Mouse (Mus musculus) layer of hippocampus, postnatal 36 days (tissue): Measurements from ENCODE around the gene Tmigd1. TPM values are rescaled to one million over a fixed set of nuclear protein-coding genes. Genes with fewer than 3 reads are reported as not detected.
"Not testable (repeated sequence)": the region's sequence is repeated elsewhere in the genome, so short reads cannot be mapped to it uniquely, and the experiment has no call there.

Source experiments
- DNase-seq, 2 experiments: peaks; one replicate each; pipeline ENCODE4 v3.0.0; 2022
- total RNA-seq, 2 experiments: library from RNA; stranded (reverse); gene quantifications; 2 replicates each; pipeline ENCODE4 v1.2.3; 2021

The Tmigd1 gene
- total RNA-seq, 2 experiments from 2014 or later, result not detected

GRCm38 (mm10) chr11:76899758-76900738, 1.9 kb upstream of the Tmigd1 start:
- no peak for DNase-seq

DNA sequence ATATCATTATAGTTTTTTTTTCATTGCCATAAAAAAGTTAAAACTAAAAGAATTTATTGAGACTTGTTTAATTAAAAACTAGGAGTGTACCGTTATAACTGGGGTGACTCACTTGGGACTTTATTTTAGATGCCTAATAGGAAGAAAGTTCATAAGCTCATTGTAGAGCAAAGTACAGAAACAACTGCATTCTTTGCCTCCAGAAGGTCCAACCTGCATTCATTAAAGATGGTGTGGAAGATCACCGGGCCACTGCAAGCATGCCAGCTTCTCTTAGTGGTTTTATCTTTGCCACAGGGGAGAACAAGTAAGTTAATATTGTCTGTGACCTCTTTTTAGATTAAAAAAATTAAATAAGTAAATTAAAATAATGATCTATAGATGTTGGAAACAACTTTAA, 2.4 kb downstream of the Tmigd1 start:
- no peak for DNase-seq

DNA sequence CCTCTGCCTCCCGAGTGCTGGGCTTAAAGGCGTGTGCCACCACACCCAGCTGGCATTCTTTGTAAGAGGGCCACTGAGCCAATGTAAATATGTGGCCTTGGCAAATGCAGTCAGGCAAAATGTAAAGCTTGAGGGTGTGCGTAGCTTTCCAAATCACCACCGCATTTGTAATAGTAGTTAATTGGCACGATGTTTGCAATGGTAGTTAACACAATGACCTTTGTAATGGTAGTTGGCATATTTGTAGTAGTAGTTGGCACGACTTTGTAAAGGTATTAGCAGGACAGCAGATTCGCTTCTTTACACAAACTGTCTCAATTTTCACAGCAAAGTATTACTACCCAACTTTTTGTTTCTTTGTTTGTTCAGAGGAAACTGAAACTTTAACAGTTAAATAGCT, 6.7 kb downstream of the Tmigd1 start:
- no peak for DNase-seq

GRCm38 (mm10) chr11:76911325-76912054, 9.5 kb downstream of the Tmigd1 start:
- peak; percentile 22 to 32 for DNase-seq

DNA sequence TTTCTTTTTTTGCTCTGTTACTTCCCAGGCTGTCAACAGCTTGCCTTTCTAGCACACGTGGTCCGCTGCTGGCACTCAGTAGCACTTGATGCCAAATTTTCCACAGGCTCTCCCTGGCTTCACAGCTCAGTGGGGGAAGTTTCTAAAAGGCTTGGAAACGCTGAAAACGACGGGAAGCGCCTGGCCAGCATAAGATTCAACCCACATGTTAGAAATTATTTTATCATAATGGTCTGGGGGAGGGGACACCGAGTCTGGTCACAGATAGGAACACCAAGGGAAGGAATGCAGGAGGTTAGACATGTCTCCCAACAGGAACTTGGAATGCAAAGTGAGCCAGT, 10.1 kb downstream of the Tmigd1 start:
- peak; percentile 54 to 59 for DNase-seq

DNA sequence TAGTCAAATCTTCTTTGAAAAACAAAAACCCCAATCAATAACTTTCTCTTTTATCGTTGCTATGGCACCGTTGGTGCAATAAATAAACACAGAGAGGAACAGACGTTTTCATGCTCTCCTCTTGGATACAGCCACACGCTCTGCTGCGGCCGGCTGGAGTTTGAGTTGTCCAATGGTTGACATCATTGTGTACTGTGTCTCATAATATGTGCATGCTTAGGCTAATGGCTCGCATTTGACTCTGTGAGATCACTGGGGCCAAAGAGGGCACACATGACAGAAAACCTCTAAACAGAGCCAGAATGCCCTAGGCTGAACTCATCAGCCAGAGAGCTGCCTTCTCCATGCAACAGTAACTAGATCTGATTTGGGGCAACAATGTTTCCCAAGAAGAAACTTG, 12.4 kb downstream of the Tmigd1 start:
- DNase-seq, result peak in 1 of 2 experiments; percentile 41

DNA sequence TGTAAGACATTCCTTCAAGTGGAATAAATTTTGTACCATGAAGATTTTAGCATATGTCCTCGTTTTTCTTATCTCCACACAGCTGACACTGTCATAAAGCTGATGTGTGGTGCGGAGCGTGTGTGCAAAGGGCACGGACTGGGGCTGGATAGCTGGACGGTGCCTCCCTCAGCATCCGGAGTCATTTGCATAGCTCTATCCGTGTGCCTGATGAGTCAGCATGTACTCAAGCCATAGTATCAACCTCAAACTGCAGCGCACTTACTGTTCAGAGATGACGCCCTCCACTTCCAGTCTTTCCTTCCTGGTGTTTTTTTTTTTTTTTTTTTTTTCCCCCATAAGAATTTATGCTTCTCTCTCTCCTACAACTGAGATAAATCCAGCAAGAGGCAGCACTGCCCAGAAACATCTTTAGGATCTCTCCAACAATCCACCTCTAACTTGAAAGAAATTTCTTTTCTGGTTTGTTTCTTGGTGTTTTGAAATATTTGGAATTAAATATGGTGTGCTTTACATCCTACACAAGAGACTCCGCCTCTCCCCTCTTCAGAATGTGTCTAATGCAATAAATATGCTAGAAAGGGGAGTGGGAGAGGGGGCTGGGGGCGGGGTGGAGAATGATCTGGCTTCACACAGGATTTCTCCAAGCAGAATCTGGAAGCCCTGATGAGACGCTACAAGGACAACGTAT, 14.7 kb downstream of the Tmigd1 start:
- no peak for DNase-seq

DNA sequence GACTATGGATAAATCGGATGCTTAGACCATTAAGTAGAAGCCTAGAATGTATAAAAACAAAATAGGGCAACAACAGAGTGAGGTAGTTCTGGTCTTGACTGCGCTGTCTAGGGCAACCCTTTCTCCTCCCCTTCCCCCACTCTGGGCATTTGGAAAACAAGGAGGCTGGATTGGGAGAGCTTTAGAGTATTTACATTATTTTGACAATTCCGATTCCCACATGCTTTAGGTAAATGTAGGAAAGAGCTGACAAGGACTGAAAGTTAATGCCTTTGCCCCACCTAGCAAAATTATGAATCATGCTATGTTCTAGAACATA, 15.2 kb downstream of the Tmigd1 start:
- DNase-seq, result no peak

- no peak for DNase-seq
Measured at GRCm38 (mm10) chr11:76920607-76921006, 18.6 kb downstream of the Tmigd1 start.

DNA sequence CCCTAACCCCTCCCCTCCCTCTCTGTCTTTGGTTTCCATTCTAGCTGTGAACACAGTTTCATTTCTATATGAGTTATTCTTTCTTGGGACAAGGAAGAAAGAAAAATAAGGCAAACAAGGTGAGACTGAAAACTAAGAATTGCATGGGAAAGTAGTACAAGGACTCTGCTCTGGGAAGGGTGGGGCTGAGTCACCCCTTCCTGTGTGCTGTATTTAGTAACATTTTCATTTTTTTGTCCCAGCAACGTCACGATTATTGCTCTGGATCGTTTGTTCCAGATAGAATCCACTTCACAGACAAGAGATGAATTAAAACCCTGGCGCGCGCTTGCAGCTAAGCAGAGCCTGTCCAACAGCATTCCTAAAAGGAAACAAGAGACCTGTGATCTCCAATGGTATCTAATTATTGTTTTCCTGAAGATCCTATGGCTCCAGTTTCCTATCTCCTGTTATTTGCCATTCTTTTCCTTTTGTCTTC, 22.8 kb downstream of the Tmigd1 start, which contains the start of gene Blmh:
TSS of gene Blmh (plus strand) at position 51 of the 478 bp plus-strand sequence.
- DNase-seq, result no peak

DNA sequence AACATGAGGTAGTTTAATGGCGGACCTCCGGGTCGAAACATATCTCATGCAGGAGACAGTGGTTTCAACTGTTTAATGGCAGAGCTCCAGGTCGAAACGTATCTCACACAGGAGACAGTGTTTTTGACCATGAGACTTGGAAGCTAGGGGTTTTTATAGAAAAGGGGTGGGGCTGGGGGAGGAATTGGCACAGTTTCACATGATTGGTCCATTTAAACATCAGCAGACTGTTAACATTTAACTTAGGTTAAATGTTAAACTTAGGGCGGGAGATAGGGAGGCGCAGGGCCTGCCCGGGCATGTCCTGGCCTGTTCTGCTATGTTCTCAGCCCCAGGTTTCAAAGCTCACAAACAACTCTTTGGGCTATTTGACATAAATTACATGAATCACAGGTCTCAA, 26.6 kb downstream of the Tmigd1 start:
- DNase-seq, result not testable (repeated sequence)

DNA sequence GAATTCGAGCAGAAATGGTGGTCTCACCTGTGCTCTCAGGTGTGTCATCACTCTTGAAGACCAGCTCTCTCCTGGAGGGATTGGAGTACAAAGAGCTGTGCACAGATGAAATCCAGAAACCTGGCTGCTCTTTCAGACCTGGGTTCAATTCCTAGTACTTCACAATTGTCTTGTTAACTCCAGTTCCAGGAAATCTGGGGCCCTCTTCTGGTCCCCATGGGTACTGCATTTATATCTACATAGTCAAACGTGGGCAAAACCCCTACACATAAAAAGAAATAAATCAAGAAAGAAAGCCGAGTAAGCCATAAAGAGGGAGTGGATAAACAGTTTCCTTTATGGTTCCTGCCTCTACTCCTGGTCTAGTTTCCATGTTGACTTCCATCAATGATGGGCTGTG, 31.2 kb downstream of the Tmigd1 start:
- DNase-seq, result no peak

DNA sequence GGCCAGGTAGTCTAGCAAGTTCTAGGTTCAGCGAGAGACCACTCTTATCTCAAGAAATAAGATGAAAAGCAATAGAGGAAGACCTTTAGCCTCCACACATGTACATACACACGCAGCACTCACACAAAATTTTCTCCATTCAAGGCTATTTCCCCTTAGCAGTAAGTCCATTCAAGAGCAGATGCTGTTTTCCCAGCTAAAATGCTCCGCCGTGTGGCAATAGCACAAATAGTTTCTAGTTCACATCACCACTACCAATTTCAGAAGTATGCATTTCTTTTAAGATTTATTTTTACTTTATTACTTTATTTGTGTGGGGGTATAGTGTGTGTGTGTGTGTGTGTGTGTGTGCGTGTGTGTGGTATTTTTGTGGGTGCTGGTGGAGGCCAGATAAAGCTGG, 34.6 kb downstream of the Tmigd1 start:
- no peak for DNase-seq

- DNase-seq, result no peak
Measured at GRCm38 (mm10) chr11:76944839-76945238, 42.9 kb downstream of the Tmigd1 start.

DNA sequence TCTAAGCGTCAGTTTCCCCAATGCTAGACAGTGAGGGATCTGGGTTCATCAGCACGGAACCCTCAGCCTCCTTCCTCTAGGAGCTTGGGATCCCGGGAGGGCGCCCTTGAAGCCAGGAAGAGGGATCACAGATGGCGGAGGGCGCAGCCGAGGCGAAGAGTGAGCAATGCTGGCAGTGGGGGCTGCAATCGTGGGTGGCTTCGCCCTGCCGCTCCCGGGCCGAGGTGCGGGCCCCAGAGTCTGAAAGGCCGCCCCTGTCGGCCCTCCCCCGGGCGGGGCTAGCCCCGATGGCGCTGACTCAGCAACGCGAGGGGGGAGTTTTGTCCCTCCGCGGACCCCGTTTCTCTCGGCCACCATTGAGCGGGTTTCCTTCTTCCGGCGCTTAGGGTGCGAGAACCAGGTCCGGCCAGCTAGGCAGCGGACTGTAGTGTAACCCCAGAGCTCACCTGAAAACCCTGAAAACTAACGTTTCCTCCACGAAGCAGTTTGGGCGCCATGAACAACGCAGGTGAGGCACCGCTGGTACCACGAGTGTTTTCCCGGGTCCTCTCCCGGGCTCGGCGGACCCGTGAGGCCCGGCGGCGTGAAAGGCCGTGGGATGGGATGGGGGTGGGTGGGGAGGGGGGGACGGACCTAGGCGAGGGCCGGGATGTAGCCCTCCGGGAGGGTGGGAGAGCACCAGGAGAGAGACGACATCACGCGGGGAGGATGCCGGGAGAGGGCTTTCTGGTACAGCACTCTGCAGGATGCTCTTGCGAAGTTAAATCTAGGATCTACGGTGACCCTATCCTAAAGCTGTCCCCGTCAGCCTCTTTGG, 43.6 kb downstream of the Tmigd1 start:
- peak; percentile 90 to 93 for DNase-seq

- DNase-seq, result no peak
Measured at GRCm38 (mm10) chr11:76946203-76946585, 44.2 kb downstream of the Tmigd1 start.

DNA sequence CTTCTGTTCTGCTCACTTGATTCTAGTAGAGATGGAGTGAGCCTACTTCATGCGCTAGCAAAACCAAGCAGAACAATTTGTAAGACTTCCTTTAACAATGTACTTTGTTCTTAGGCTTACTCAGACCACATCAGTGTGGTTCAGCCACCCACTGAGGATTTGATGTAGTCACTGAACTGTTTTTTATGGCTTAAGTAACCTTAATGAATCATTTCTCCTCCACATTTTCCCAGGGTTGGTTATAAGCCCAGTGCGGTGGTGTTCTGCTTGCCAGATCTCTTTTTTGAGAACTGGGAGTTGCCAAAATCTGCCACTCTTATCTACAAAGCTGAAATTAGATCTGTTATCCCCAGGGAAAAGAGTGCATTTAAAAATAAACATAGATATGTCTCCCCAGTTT, 51.6 kb downstream of the Tmigd1 start:
- DNase-seq, result no peak

DNA sequence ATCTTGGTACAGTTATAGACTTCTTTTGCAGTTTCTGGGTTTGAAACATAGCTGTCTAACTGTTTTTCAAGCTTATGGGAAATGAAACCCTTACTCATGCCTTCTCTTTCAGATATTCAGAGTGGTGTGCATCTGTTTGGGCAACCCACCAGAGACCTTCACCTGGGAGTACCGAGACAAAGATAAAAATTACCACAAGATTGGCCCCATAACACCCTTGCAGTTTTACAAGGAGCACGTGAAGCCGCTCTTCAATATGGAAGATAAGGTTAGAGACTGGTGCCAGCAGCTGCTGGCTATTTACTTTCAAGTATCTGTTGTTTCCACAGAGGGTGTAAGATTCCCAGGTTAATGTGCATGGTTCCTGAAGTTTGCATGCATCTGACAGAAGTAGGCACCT, 63.7 kb downstream of the Tmigd1 start:
- no peak for DNase-seq
